Mouse (Mus musculus) left cerebral cortex, adult 18-20 months (tissue): ENCODE results near the gene Neb. TPM values are rescaled to one million over a fixed set of nuclear protein-coding genes. Genes with fewer than 3 reads are reported as not detected.

Experiments
- DNase-seq, 2 experiments: peaks; one replicate each; pipeline ENCODE4 v3.0.0; 2021 to 2022; ENCODE audit warnings: low spot score in 2 of 2, mixed read lengths in 1 of 2
- total RNA-seq, 2 experiments: library from RNA; stranded (reverse); gene quantifications; 2 replicates each; pipeline ENCODE4 v1.2.3; 2021

The Neb gene
- total RNA-seq, 2 experiments from 2014 or later = 0.79 to 0.98 TPM

GRCm38 (mm10) chr2:52377706-52378447, 397 bp downstream of the Neb start:
- no peak for DNase-seq

DNA sequence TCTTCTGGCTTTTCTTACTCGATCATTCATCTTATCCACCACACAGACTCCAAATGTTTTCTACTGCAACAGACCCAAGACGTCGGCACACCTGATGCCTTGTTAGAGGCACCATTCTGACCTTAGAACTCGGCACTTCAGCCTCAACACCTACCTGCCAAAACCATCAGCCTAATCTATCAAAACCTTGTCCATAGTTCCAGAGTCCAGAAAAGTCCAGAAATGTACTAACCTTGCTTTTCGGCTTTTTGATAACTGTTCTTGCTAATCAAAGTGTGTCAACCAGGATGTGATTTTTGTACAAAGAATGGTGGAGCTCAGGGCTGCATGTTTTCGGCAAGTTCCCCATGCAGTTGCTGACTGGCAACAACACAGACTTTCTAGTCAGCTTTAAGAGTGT, 3.6 kb downstream of the Neb start:
- DNase-seq = no peak

DNA sequence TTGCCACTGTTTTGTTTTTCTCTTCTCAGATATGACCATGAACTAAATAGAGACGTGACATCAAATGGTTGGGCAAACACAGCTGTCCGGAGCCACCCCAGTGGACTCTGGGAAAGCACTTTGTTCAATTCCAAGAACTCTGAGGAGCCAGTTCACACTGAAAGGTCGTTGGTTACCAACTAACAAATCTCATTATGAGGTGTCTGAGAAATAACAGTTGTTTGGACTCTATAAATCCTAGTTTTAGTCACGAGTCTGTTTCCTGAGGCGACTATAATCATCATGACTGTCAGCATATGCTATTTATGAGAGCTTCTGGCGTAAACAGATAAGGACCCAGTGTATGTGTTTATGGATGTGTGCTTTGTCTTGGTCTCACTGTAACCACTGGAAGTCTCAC, 5.8 kb downstream of the Neb start:
- DNase-seq = no peak

- no peak for DNase-seq
Observed at GRCm38 (mm10) chr2:52372080-52372479, 6.2 kb downstream of the Neb start.

DNA sequence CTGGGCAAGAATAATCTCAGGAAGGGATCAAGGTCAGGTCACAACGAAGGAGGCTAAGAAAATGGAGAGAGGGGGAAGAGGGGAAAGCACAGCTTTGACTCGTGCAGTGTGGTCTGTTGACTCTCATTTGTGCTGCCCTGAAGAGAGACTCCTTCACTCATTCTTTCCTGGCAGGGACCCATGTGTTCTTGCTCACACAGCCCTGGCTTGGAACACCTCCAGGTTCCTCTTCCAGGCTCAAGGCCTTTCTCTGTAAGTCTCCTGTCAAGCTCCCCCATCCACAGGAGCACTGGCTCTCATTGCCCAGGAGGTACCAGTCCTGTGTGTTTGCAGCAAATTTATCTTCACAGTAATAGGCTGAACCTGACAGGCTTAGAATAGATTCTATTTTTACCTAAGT, 7.2 kb downstream of the Neb start:
- DNase-seq = no peak

DNA sequence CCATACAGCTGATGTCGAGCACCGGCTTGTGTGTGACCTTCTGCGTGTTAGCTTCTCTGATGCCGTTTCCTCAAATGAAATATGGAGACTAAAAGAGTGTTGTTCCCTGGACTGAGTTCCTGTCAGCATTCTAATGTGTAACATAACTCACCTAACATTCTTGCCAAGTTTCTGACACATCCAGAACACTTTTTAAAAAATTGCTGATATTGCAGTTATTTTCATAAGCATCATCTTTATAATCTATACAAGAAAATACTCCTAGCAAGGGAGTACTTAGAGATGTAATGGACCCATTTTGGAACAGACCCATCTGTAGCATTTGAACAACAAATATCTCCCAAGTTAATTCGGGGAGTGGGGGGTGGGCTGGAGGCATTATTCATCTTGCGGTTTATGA, 8.7 kb downstream of the Neb start:
- no peak for DNase-seq

- DNase-seq = no peak
Observed at GRCm38 (mm10) chr2:52367665-52368064, 10.6 kb downstream of the Neb start.

DNA sequence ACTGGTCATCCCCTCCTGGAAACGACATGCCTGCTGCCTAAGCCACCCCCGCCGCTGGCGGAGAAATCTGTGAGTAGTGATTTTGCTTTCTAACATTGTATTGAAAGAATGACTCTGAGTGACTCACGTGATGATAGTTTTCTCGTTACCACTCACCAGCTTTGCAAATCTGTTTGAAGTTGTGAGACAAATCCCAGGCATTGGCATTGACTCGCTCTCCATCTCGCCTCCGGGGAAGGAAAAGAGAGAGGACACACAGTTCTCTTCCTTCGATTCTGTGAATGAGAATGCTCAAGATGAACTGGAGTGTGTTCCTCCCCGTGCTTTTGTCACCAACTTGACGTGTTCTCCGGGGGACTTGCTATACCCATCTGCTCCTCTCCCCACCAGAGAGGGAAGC, 11.0 kb downstream of the Neb start:
- peak in 1 of 2 experiments; percentile 6 for DNase-seq

- DNase-seq = no peak
Observed at GRCm38 (mm10) chr2:52361086-52361485, 17.2 kb downstream of the Neb start.

- DNase-seq = no peak
Observed at GRCm38 (mm10) chr2:52359722-52360121, 18.6 kb downstream of the Neb start.

DNA sequence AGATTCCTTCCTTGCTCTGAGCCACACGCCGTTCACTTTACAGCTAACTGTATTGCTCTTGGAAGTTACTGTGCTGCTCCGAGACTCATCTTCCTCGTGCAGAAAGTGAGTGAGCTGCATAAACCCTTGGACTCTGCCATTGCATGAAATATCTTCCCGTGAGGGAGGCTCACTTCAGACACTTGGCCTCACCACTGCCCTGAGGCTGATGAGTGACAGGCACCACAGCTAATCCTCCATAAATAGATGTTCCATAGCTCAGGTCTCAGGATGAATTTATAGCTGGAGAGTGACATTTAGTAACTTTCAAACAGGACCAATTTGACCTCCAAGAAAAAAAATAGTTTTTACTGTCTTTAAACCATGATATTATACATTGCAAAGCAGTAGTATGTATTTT, 20.1 kb downstream of the Neb start:
- no peak for DNase-seq

DNA sequence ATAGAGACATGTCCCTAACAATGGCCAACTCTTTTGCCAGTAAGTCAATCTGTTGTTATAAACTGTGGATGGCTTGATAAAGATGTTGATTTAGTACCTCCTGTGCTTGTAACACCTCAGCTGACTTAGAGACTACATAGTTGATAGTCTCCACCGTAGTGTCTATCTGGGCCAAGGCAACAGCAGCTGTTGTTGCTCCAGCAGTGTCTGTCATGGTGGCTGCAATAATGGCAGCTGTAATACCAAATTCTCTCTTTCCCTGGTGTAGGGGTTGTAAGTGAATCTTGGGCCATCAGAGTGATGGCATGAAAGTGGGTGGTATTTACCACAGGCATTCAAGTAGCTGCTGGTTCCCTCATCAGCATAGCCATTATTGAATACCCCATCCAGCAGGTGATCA, 27.2 kb downstream of the Neb start:
- no peak for DNase-seq

- DNase-seq = no peak
Observed at GRCm38 (mm10) chr2:52340990-52341389, 37.3 kb downstream of the Neb start.

DNA sequence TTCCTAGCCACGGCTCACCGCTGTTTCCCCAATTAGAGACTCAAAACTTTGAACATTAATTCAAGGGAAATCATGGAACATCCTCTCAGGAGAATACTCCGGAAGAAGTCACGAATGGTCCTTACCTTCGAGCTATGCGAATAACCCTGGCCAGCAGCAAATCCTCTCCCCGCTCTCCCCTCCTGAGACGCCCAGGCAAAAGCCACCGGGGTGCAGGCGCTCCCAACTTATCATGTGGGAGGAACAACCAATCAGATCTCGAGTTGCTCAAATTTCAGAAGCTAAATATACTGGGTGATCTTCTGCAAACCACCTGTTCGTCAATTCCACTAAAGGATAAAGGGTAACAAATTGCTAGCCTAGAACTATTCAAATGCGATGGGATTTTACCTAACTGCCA, 42.7 kb downstream of the Neb start:
- no peak for DNase-seq

DNA sequence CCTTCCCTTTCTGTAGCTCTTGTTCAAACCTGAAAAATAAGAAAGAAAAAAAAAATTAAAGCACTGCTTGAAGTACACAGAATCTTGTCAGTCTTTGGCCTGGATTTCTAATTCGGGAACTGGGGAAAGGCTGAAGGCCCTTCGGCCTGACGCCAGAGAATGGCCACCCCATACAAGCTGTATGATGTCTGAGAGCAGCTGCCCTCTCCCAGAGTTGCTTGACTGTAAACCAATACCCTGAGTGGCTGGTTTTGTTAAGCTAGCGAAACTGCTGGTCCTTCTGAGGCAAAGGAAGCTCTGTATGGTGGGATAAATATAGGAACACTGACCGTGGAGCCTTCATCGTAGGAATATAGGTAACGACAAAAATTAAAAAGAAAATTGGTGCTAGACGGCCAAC, 43.2 kb downstream of the Neb start:
- no peak for DNase-seq

DNA sequence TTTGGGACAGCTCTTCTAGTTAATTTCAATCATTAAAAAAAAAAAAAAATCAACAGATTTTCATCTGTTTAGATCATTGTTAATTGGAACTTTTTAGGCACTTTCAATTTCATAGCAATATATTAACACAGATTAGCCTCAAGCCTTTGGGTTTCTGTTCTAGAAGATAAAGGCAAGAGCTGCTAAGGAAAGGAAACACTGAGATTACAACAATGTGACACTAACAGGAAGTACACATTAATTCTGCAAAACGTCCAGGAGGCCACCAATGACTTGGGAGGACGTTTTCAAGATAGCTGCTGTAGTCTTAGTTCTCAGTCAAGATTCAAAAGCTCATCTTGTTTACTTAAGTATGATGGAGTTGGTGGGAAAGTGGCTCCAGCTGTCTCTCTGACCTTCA, 44.7 kb downstream of the Neb start:
- no peak for DNase-seq

DNA sequence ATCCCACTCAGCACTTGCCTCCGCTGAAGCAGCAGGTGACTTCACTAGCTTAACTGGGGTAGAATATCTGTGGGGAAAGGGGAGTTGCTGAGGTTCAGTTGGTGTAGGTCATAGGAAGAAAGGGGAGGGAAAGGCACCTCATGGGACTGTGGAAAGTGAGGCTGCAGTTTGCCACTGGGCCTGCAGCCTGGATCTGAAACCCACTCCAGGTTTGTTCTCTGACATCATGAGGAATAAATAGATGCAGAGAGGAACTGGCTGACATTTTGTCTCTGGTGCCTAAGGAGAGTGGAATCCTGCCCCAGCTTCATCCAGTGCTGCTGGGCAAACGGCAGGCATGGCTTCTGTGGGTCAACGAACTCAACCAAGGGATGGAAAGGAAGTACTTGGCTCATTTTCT, 46.5 kb downstream of the Neb start:
- no peak for DNase-seq

DNA sequence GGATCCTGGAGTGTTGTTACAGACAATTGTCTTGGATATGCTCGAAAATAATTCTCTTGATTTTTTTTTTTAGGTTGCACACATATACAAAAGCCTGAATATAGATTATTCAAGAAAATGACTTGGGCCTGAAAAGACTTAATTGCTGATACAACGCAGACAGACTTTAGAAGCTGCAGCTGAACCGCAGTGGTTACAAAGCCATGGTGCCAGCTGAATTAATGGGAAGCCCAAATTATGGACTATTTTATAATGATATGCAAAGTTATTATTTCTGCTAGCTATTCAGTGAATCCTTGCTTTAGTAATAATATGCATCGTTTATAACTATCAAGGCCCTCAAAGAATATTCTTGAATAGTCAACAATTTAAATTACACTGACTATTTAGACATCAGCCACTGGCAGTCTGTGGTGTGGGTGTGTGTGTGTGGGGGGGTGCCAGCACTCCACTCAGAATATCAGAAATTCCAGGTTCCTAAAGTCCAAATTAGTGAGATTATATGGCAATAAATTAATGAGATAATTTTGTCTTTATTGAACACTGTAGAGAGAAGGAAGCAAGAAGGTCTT, 50.9 kb downstream of the Neb start:
- DNase-seq = no peak

- no peak for DNase-seq
Observed at GRCm38 (mm10) chr2:52321866-52322265, 56.4 kb downstream of the Neb start.

- no peak for DNase-seq
Observed at GRCm38 (mm10) chr2:52320175-52320574, 58.1 kb downstream of the Neb start.

DNA sequence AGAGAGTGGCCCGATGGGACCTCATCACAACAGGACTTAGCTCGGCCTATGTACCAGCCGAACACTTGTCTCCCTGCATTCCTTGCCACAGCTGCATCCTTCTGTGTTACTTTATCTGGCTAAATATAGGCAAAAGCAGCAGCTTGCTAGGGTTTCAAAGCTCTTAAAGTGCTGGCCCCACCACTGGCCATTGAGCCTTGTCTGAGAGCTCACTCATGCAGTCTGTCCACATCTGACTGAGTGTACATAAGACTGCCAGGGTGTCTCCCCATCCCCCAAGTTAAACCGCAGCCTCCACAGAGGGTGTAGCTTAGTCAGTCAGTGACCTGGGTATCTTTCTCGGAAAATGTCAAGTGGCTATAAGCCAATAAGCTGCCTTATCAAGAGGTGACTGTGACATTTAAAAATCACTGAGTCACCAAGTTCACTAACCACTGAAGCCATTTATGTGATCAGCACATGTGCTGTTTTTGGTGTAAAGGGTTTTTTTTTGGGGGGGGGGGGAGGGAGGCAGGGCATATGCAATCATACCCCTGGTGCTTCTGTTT, 59.2 kb downstream of the Neb start:
- no peak for DNase-seq

- no peak for DNase-seq
Observed at GRCm38 (mm10) chr2:52317471-52317870, 60.8 kb downstream of the Neb start.

DNA sequence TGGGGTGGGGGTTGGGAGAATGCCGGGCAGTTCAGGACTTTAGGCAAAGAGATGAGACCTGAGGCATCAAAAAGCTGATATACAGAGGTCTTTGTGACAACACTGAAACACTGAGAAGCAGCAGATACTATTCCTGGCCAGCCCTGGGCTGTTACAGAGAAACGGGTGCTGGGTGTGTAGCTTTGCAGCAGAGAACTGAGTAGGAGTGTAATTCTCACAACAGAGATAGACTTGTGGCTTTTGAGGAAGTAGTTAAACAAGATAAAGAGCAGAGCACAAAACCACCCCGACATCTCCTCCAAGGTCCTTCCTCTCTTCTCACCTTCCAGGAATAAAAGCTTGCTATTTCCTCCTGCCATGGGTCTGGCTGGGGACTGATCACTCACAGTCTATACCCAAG, 62.5 kb downstream of the Neb start:
- no peak for DNase-seq
